In genomic region chr12:86212693-86213470, GRCm38 (mm10) we compare ENCODE assay signal across 9 mouse cellular contexts. TPM values are rescaled to one million over a fixed set of nuclear protein-coding genes. Genes with fewer than 3 reads are reported as not detected.
DNase-seq lines count a peak whose midpoint lies in the region; ATAC-seq and TF ChIP-seq lines count a peak whose summit lies in the region.
"Had no signal": no experiment of that assay in that cellular context is flagged by ENCODE, and none has a peak within 500 bp of the region (broad histone marks: within the 10 kb centered on the region; RNA-seq: fewer than 3 reads in every experiment).

No protein-coding gene starts in this region.

- no peak for TF ChIP-seq CTCF in G1E (IDR thresholded peaks at IDR 0.05; ENCODE audit: low read depth, low read length)

- 42% methylated on average over 15 of the region's 15 CpGs for WGBS in intestine, embryonic 14.5 days
- WGBS in intestine, embryonic 16.5 days = 38% methylated on average over 15 of the region's 15 CpGs
- WGBS in midbrain, embryonic 16.5 days = 21% methylated on average over 15 of the region's 15 CpGs

- no peak overlapping the region for H3K27ac ChIP-seq in intestine, embryonic 14.5 days (ENCODE audit: low read depth)
- no peak overlapping the region for H3K27ac ChIP-seq in intestine, embryonic 16.5 days (ENCODE audit: low read length)
- 0 out of 2 replicates have a peak overlapping the region, but pooled peaks have one; percentile 52 for H3K27ac ChIP-seq in midbrain, embryonic 16.5 days (ENCODE audit: low read length)
- H3K27ac ChIP-seq: limb, embryonic 13.5 days had no signal

- H3K9ac ChIP-seq in intestine, embryonic 14.5 days (ENCODE audit: low read length) = no peak overlapping the region
- no peak overlapping the region for H3K9ac ChIP-seq in intestine, embryonic 16.5 days (ENCODE audit: low read depth, low read length)
- H3K9ac ChIP-seq in midbrain, embryonic 16.5 days (ENCODE audit: low read depth, low read length) = no peak overlapping the region
- H3K9ac ChIP-seq: limb, embryonic 13.5 days had no signal

- peaks cover 73% of the 10 kb centered on the region for H3K27me3 ChIP-seq in intestine, embryonic 14.5 days (replicated peaks; ENCODE audit: control insufficient read depth, insufficient read depth, low read length)
- H3K27me3 ChIP-seq in intestine, embryonic 16.5 days (replicated peaks; ENCODE audit: control insufficient read depth, insufficient read depth, low read length) = peaks cover 57% of the 10 kb centered on the region
- peaks cover 23% of the 10 kb centered on the region for H3K27me3 ChIP-seq in G1E (ENCODE audit: insufficient read depth, low read length)
- H3K27me3 ChIP-seq in midbrain, embryonic 16.5 days (ENCODE audit: control insufficient read depth, insufficient read depth, low read depth, low read length) = peaks cover 7% of the 10 kb centered on the region; the same call in 1 of the 2 replicates

- H3K9me3 ChIP-seq in intestine, embryonic 14.5 days (ENCODE audit: control insufficient read depth, low read length) = no peaks in the 10 kb centered on the region
- H3K9me3 ChIP-seq in intestine, embryonic 16.5 days (ENCODE audit: control insufficient read depth, low read length) = no peaks in the 10 kb centered on the region
- H3K9me3 ChIP-seq in G1E (replicated peaks) = no peaks in the 10 kb centered on the region
- no peaks in the 10 kb centered on the region for H3K9me3 ChIP-seq in midbrain, embryonic 16.5 days (replicated peaks; ENCODE audit: control insufficient read depth, low read length, poor library complexity, severe bottlenecking)
- H3K9me3 ChIP-seq: limb, embryonic 13.5 days had no signal

- H3K36me3 ChIP-seq in intestine, embryonic 14.5 days (ENCODE audit: control insufficient read depth, insufficient read depth, low read length) = no peaks in the 10 kb centered on the region
- H3K36me3 ChIP-seq in intestine, embryonic 16.5 days (ENCODE audit: control insufficient read depth, insufficient read depth, low read length) = no peaks in the 10 kb centered on the region
- H3K36me3 ChIP-seq in G1E (replicated peaks) = no peaks in the 10 kb centered on the region
- H3K36me3 ChIP-seq in midbrain, embryonic 16.5 days (ENCODE audit: control insufficient read depth, insufficient read depth, low read length) = no peaks in the 10 kb centered on the region
- H3K36me3 ChIP-seq: limb, embryonic 13.5 days had no signal

- peak; percentile 92 for DNase-seq in intestine, embryonic 14.5 days (ENCODE audit: low spot score)
- DNase-seq in G1E (ENCODE audit: low spot score) = peak; percentile 64
- DNase-seq in c-Kit-positive CD71-positive TER-119-positive erythroid progenitor cells, embryonic 14.5 days (ENCODE audit: low spot score) = peak; percentile 32
- DNase-seq in kidney, postnatal 25 days = peak; percentile 55 to 76
- DNase-seq in layer of hippocampus, adult 18-20 months (ENCODE audit: low spot score in 2 of 2) = no peak
- no peak for DNase-seq in right cerebral cortex, postnatal 36 days (ENCODE audit: low spot score in 2 of 2)

- peaks cover 8% of the 10 kb centered on the region; the same call in 1 of the 2 replicates for H3K4me1 ChIP-seq in intestine, embryonic 14.5 days (replicated peaks; ENCODE audit: control insufficient read depth, insufficient read depth, low read length)
- peaks cover 4% of the 10 kb centered on the region; the same call in 1 of the 2 replicates for H3K4me1 ChIP-seq in intestine, embryonic 16.5 days (ENCODE audit: control insufficient read depth, insufficient read depth, low read length)
- peaks cover 12% of the 10 kb centered on the region for H3K4me1 ChIP-seq in G1E (ENCODE audit: insufficient read depth, low read depth, low read length)
- H3K4me1 ChIP-seq in midbrain, embryonic 16.5 days (ENCODE audit: control insufficient read depth, insufficient read depth, low read length) = peaks cover 35% of the 10 kb centered on the region

- H3K4me3 ChIP-seq in intestine, embryonic 14.5 days (ENCODE audit: low read depth, low read length) = no peak overlapping the region
- no peak overlapping the region for H3K4me3 ChIP-seq in intestine, embryonic 16.5 days (ENCODE audit: low read length)
- no peak overlapping the region for H3K4me3 ChIP-seq in G1E (ENCODE audit: low read depth, low read length)
- H3K4me3 ChIP-seq in midbrain, embryonic 16.5 days (ENCODE audit: low read depth, low read length) = no peak overlapping the region
- H3K4me3 ChIP-seq: limb, embryonic 13.5 days had no signal

- no peak for ATAC-seq in intestine, embryonic 14.5 days (replicated peaks; ENCODE audit: low FRiP score, low TSS enrichment, low read depth)
- ATAC-seq in intestine, embryonic 16.5 days = no peak
- ATAC-seq in G1E (ENCODE audit: extremely low read depth, insufficient number of reproducible peaks, low FRiP score, poor library complexity, severe bottlenecking) = no peak
- peak; percentile 52 for ATAC-seq in midbrain, embryonic 16.5 days

- H3K4me2 ChIP-seq in intestine, embryonic 14.5 days (ENCODE audit: low read length) = no peak overlapping the region
- no peak overlapping the region for H3K4me2 ChIP-seq in intestine, embryonic 16.5 days (ENCODE audit: low read depth, low read length)
- no peak overlapping the region for H3K4me2 ChIP-seq in midbrain, embryonic 16.5 days (ENCODE audit: low read length)
- H3K4me2 ChIP-seq: limb, embryonic 13.5 days had no signal

RNA-seq across cellular contexts. Expression of gene Gpatch2l, which starts 28.8 kb away (rescaled TPM):
- polyA plus RNA-seq in intestine, embryonic 14.5 days (2014; fragmentation: Nextera tagmentation; extraction: Ambion mirVana) = 14.3 and 16.7 TPM in 2 replicates
- polyA plus RNA-seq in intestine, embryonic 16.5 days (2015; fragmentation: Nextera tagmentation; extraction: Ambion mirVana) = 9.8 and 10.1 TPM in 2 replicates
- total RNA-seq in G1E (2014; fragmentation: Nextera tagmentation) (58.1 and 95.0 TPM in 2 replicates), G1E (2017) (53.9 and 56.4 TPM in 2 replicates)
- polyA plus RNA-seq in G1E (2012) = 17.9 and 18.4 TPM in 2 replicates
- 30.3 and 34.9 TPM in 2 replicates for polyA plus RNA-seq in midbrain, embryonic 16.5 days (2015; fragmentation: Nextera tagmentation; extraction: Ambion mirVana)
- 10 to 100 TPM; 28.4 to 32.9 TPM for total RNA-seq in layer of hippocampus, adult 18-20 months (2021)

Comparison
In these comparisons a context has a peak if more than half of its experiments do, and no peak if none do; other contexts are left out.
1. DNase-seq: peak in intestine, embryonic 14.5 days (single experiment), G1E (single experiment), c-Kit-positive CD71-positive TER-119-positive erythroid progenitor cells, embryonic 14.5 days (single experiment) and kidney, postnatal 25 days (2 of 2); none in layer of hippocampus, adult 18-20 months (0 of 2) and right cerebral cortex, postnatal 36 days (0 of 2).